Mouse (Mus musculus) thymus, adult 18-20 months (tissue): ENCODE data around the gene Rprd1b.

Experiments used
- DNase-seq, 2 experiments: peaks; one replicate each; pipeline ENCODE4 v3.0.0; 2022; ENCODE audit warnings: mixed read lengths in 2 of 2

Rprd1b gene

DNA sequence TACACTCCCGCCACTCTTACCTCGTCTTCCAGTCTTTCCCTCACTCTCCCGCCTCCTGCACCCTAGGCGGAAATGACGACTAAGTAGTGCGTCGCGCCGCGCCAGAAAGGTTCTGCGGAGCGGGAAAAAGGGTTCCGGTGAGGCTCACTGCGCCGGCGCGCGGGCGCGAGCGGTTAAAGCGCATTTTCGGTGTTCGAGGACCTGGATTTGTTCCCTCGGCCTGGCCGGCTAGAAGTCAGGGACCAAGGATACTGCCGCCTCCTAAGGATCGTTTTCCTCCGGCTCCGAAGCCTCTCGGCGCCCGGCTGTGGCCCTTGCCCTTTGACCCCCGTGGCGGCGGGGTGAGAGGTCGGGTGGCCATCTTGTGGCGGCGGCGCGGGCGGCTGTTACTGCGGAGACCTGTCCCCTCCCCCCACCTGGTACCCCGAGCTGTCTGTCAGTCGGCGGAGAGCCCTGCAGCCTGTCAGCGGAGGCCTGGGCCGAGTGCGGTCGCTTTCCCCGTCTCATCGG lies at the start of gene Rprd1b, which contains the start of gene Tti1:
Rprd1b (plus strand) TSS at position 144 of the 510 bp plus-strand sequence.
Tti1 (minus strand) TSS at position 80 of the 510 bp plus-strand sequence.
- DNase-seq, result peak; percentile 87 to 90

DNA sequence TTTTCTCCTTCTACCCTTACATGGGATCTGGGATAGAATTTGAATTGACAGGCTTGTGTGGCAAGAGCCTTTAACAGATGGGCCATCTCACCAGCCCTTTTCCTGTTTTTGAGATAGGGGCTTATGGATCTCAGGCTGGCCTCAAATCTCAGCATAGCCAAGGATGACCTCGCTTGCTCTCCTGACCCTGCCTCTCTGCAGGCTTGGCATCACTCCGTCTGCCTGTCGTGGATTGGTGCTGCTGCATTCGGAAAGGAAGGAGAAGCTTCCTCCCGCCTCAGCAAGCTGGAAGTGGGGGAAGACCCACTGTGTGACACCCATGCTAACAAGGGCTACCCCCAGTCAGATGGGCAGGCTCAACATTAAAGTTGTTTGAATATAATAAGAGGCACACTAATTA lies 49.1 kb upstream of the Rprd1b start:
- DNase-seq, result no peak

DNA sequence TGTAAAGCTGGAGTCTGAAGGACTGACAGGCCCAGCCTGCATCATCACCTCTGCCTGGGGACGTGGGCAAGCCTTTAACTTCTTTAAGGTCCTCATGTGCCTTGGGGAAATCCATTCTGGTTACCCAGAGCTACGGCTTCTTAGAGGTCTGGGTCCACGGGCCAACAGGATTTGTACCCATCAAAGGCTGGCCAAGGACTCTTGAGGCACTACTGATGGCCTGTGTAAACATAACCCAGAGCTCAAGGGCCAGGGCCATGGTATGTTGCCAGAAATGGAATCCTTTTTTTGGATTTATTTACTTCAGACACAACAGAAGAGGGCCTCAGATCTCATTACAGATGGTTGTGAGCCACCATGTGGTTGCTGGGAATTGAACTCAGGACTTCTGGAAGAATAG lies 45.6 kb upstream of the Rprd1b start:
- no peak for DNase-seq

DNA sequence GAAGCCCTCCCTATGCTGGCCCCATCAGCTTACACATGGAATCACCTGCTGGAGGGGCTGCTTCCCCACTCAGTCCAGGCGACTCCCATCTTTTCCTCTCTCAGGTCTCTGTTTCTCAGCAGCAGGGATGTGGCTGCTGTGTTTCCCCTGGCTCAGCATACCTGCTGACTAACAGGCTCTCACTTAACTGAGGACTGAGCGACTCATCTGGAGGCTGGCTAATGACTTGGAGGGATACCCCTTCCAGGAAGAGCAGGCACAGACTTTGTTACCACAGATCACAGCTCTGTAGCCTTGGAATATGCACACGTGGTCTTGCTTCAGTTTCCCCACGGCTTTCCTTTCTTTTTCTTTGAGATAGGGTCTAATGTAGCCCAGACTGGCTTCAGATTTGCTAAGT lies 45.0 kb upstream of the Rprd1b start:
- DNase-seq, result no peak

DNA sequence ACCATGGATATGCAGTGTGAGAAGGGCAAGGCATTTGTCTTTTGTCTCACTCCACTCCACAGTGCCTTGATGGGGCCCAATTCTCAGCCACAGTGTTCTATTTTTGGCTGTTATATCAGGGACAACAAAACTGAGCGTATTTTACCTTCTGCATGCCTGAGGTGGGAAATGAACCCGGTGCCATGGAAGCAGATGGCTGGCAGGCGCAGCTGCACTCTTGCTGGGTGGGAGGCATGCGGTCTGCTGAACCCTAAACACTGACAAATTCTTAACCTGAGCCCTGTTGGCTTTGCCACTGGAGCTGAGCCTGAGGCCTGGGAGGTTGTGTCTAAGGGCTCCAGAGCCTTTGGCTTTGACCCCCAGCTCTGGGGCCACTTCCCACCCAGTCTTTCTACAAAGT lies 42.7 kb upstream of the Rprd1b start:
- no peak for DNase-seq

DNA sequence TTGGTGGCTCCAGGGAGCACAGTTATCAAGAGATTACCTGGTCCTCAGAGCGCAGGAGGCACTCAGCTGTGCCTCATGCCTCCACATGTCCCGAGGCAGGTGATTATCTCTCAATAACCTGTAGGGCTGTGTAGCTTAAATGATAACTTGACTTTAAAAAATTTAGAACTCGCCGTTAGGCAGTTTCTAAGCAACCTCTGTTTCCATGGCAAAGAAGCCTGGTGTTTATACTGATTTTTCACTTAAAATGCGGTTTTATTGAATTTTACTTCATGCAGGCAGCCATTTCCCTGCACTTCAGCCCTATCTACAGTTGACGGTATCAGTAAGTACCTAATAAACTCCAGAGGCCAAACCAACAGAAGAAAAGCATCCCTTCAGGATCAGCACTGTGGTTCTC lies 42.1 kb upstream of the Rprd1b start:
- no peak for DNase-seq

DNA sequence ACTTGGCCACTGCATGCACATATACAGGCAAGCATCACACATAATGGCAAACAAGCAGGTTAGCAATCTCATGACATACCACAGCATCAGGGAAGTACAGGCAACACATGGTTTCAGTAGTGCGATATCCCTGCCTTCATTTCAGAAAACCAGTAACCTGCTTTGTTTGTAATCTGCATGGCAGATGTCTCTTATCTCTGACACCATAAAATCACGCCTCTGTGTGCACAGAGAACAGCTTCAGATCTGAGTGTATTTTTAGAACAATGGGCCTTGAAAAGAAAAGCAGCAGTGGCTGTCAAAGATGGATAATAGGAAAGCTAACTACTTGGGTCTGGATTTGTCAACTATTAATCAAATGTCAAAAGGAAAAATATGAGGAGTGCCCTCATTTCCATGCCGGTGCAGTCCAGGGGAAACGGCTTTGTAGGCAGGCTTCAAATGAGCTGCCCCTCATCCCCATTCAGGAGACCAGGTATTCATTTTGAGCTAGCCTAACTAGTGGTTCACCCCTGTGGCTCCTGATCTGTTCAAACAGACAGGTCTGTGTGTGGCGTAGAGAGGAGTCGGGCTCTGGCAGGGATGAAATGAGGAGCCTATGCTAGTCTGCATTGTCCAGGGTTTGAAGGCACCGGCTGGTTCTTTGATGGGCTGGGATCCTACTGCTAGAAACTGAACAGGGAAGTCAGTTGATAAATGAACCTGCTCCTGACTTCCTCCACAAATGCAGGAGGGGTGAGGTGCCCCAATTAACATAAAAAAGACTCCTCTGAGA lies 39.7 kb upstream of the Rprd1b start:
- no peak for DNase-seq

DNA sequence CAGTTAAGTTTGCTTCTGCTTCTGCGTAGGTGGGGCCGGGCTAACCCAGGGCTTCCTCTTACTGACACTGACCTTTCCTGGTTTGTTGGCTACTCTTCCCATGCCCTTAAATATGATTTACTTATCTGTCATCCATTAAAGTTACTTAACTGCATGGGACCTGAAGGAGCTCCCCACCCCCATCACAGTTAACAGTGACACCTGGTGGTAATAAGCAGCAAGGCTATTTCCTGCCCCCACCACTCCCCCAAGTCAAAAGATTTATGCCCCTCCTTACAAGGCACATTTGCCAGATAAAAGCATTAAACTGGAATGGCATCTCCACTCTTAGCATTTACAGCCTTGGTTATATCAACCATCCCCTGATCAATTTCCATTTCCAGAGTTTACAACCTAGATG lies 38.4 kb upstream of the Rprd1b start:
- no peak for DNase-seq

DNA sequence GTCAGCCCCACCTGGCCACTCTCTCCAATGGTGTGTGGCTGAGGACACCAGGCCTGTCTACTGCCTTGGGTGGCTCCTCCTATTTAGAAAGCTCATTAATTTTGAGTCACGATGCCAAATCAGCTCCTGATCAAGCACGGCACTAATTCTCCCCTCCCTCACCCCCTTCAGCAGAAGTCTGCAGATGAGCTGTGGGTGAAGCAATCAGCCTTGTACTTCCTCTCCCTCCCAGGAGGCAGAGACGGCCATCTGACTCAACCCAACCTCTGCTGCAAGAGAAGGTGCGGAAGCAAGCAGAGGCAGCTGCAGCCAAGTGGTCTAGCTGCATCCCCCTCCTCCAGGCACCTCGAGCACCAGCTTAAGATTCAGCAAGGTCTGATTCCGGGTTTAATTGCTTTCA lies 37.3 kb upstream of the Rprd1b start:
- no peak for DNase-seq

DNA sequence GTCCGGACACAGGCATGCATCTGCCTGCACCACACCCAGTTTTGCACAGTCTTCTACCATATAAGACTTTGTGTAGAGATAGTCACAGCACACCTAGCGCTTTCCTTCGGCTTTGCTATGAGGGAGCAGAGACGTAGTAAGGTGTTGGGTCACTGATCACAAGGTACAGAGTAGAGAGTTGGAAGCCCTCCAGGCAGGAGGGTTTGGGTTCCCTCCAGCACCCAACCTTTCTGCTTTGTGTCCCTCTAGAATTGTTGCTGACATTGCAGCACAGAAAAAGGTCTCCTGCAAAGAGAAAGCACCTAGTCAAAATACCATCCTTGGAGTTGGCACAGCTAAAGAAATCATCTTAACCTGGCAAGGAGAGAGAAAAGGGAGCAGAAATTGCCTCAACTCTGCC lies 35.8 kb upstream of the Rprd1b start:
- no peak for DNase-seq

DNA sequence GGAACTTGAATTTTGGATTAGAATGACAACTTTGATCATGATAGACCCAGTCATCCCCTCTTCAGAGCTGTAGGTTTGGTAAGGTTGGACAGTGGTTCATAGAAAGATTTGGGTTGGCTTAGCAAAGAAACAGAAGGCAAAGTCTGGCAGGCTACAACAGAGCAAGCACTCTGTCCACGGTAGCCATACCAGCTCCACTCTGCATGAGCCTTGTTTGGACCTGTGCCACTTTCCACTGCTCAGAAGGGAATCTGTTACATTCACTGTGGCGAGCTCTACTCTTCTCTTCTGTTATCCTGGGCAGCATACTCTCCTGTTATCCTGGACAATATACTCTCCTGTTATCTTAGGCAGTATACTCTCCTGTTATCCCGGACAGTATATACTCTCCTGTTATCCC lies 29.5 kb upstream of the Rprd1b start:
- DNase-seq, result no peak

DNA sequence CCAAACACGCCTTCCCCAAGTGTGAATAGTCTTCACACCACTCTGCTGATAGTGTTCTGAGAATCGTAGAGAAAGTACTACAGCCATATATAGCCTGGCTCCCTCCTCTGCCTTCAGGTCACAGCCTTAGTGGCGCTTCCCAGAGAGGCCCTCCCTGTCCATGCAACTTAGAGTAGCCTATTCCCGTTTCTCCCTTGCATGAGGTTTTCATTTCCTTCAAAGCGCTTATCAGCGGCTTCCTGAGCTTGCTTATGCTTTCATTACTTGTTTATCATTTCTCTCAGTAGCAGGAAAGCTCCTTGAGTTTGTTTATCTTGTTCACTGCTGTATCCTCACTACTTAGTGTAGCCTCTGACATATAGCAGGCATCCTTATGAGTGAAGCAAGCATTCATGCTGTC lies 23.7 kb upstream of the Rprd1b start:
- DNase-seq, result no peak

DNA sequence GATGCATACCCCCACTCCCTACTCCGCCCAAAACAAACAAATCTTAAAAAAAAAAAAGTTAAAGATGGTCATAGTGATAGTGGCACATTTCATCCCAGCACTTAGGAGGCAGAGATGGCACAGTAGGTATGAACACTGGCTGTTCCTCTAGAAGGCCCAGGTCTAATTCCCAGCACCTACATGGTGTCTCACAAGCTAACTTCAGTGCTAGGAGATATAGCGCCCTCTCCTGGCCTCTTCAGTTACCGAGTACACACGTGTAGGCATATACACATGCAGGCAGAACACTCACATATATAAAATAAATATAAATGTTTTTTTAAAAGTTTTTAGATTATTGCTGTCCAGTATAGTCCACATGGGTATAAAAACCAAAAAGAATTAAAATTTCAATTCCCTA lies 22.7 kb upstream of the Rprd1b start:
- DNase-seq, result no peak

DNA sequence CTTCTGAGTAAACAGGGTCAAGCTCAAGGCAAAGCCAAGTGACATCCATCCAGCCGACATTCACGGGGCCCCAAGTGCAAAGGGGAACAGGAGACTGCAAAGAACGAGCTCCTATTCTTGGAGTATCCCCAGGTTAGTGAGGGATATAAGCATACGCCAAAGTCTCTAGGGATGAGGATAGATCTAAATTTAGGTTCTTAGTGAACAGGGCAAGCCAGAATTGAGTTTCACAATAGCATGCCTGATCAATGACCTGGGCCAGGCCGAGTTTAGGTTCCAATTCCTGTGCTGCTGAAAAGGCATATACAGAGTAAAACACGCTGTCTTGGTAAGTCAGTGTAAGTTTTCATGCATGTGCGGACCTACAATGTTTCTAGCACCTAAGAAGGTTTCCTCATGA lies 18.9 kb upstream of the Rprd1b start:
- no peak for DNase-seq

DNA sequence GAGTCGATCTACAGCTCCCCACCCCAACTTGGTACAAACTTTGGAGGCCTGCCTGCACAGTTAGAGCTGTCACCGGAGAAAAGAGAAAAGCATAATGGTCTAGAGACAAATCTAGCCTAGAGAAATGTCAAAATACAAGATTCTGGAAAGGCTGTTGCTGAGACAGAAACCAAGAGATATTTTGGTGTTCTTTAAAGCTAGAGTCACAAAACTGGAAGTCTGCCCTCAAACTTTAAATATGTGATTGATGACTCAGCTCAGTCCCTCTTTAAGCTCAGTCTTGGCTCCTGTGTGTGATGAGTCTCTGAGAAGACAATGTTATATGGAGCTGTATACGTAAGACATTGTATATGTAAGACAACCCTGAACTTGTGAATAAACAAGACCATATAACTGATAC lies 15.7 kb upstream of the Rprd1b start:
- DNase-seq, result no peak

DNA sequence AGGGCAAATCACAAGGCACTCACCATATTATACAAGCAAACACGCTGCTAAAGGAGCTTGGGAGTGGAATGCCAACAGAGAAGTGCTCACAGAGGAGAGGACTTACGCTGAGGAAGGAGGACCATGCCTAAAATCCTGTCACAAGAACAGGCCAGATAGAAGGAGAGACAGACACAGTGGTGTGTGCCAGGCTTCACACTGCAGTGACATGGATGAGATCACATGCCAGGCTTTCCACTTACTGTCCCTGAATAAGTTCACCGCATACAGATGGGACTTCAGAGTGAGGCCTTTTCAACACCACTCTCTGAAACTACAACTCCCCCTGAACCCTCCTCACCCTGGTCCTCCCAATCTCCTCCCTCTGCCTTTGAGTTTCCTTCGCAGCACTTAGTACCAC lies 11.0 kb upstream of the Rprd1b start:
- no peak for DNase-seq

DNA sequence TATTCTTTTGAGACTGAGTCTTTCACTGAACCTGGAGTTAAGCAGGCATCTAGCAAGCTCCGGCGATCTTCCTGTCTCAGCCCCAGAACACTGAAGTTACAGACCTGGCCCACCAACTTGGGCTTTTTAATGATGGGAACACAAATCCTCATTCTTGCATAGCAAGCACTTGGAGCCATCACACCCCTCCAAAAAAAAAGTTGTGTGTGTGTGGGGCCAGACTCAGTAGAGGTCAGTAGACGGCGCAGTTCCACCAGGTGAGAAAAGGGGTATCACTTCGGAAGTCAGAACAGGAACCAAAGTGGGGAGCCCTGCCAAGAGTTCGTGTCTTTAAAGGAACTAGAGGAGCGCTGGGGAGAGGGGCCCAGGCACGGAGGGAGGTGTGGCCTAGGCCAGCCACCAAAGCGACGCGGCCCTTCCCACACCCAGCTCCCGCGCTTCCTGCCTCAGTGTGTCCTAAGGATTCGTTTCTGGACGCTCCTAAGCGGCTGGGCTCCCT lies 393 bp upstream of the Rprd1b start:
- no peak for DNase-seq

DNA sequence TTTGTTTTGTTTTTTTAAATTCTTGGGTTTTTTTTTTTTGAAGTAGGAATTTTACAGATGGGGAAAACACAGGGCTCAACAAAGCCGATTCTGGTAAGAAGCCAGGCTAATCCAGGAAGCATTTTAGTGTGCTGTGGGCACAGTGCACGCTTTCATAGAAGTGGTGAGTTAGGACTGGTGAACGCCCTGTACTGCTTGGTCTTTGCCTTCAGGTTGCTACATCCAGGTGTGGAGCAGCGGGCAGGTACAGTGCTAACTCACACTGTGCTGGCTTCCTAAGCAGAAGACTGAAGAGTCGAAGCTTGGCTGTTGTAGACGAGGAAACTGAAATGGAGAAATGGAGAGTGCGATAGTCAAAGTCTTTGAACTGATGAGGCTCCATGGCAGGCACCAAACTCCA lies 1.7 kb downstream of the Rprd1b start:
- DNase-seq, result no peak

DNA sequence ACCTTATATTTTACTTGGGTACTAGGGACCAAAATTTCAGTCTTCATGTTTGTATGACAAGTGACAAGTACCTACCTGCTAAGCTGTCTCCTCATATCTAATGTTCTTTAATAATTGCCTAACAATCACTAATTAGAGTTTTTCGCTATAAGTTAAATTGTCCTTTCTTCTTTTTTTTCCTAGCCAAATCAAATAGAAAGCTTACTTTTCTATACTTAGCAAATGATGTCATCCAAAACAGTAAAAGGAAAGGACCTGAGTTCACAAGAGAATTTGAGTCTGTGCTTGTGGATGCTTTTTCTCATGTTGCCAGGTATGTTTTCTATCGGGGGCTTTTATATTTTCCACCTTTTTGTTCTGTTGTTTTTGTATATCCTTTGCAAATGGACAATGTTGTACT lies 7.5 kb downstream of the Rprd1b start:
- DNase-seq, result no peak

DNA sequence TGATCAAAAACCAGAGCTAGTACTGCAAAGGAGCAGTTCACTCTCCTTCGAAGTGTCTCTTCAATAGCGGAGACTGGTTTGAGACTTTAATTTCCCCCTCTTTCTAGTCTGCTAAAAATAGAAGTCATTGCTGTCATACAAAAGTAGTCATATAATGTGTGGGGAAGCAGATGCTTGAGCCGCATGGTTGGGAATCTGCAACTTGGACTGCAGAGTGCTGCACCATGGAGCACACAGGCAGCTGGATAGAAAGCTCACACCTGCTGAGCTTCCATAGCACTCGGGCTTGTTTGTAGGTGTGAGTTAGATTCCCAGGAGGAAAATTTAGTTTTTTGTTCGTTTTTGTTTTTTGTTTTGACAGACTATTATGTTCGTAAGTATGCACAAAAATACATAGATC lies 8.1 kb downstream of the Rprd1b start:
- DNase-seq, result no peak

DNA sequence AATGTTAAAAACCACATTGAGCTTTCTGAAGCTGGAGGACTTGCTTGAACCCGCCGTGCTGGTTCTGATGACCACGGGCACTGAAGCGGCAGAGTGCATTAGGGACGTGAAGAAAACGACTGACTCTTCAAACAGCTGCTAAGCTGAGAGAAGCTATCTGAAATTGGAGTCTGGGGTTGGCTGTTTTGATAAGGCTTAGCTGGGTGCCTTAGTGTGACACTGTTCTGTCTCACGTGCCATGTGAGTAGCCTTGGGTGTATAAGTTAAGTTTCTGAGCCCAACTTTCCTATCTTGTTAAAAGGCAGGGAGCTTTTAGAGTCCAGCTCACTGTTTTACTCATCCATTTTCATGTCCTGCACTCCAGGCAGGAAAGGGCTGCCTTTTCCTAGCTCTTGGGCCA lies 8.7 kb downstream of the Rprd1b start:
- DNase-seq, result no peak

DNA sequence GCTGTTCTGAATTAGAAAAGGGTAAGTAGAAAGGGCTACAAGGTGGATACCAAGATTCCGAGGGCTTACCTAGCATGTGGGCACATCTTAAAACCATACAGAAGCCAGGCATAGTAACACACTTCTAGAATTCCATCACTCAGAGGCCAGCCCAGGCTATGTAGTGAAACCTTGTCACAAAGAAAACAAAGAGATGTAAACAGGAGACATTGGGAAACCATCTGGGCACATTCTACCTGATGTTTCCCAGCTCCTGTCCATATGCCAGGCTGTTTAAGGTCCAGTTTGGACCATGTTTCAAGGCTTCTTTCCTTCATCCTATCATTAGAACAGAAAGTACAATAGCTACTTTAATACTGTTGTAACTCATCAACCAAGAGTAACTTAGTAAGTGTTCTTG lies 9.3 kb downstream of the Rprd1b start:
- DNase-seq, result no peak

DNA sequence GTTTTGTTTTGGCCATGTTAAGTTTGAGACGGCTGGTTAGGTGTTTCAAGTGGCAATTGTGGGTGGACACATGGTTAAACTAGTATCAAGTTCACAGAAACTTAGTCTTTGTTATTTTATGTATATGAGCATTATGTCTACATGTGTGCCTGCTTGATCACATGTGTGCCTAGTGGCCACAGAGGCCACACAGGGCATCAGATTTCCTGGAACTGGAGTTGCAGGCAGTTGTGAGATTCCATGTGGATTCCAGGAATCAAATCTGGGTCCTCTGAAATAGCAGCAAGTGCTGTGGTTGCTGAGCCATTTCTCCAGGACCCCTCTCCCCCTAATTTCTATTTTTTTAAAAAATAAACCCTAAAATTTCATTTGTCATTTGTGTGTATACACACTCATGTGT lies 11.4 kb downstream of the Rprd1b start:
- DNase-seq, result no peak

DNA sequence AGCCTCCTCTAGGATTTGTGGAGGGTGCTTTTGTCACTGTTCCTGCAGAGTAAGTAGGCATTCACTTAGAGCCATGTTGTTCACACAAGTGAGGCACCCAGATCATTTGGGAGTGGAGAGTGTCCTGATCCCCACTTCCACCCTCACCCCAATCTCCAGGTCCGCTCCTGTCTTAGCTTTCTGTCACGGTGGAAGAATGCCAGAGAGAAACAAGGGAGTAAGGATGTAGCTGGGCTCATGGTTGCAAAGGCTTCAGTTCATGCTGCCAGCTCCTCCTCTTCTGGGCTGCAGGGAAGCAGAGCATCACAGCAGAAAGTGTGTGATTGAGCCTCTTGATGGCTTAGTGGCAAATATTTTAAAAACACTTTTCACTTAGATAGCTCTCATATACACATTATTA lies 12.1 kb downstream of the Rprd1b start:
- DNase-seq, result no peak

DNA sequence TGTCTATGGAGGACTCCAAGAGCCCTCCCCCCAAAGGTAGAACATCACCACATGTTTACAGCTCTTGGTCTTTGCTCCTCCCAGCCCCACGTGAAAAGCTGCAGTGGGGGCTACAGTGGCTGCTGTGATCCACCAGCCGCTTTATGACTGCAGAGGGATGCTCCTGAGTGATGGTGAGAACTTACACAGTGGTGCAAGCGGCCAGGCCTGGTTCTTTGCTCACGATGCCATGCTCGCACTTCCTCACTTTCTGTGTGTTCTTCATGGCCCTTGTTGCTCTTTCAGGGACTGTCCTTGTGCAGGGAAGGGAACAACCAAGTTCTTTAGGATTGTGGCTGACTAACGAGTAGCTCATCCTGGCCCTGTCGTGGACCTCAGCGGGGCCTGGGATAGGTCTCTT lies 15.2 kb downstream of the Rprd1b start:
- DNase-seq, result no peak
